Mouse (Mus musculus) 3T3-L1 (cell line): ENCODE results near the gene Cryl1.

Source experiments
- DNase-seq: peaks from one replicate; pipeline ENCODE4 v3.0.0-alpha.2; 2015; ENCODE audit warnings: low read depth, low spot score

Gene Cryl1

DNA sequence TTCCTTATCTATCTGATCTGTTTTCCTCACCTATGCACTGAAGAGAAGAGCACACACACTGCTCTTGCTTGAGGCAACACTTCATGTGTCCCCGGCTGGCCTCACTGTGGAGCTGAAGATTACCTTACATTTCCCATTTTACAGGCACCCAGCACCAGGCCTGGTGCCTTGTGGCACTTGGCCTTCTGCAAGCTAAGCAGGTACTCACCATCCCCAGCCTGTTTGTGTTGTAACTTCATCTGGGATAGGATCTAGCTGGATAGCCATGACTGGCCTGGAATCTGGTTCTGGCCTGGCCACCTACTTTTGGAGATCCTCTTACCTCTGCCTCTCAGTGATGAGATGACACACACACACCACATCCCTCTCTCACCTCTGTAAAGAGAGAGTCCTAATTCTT, 79.5 kb downstream of the Cryl1 start:
- DNase-seq: no peak

DNA sequence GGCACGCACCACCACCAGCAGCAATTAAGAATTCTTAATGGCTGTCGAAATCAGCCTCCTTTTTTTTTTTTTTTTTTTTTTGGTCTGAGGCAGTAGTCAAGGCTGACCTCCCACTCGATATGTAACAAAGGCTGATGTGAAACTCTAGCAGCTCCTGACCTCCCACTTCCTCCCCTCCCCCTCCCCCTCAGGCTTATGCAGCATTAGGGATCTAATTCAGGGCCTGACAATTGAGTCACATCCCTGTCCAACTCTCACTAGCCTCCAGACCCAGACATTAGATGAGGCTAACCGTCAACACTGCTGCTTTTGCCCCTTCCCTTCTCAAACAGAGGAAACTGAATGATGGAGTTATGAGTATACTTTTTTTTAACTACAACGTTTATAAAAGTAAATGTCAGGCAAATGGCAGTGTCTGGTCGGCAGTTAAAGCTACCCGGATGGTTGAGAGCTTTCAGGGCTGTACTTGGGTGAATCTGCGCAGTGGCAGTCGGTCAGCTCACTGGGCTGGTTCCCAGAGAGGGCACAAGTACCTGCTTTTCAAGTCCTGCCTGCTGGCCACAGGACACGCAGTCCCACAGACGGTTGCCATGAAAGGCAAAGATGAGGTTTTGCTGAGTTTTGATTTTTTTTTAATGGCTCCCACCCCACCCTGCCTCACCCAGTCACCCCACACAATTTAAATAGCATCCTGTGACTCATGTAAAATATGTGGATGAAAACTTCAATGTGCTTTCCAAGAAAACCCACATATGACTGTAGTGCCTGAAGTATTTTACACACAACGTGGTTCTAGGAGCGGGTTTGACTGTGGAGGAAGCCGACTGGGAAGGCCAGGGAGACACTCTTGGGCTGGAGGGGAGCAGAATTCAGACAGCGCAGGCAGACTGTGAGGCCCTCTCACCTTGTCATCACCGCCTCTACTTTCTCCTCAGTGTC, 81.4 kb downstream of the Cryl1 start:
- DNase-seq: peak; percentile 87

DNA sequence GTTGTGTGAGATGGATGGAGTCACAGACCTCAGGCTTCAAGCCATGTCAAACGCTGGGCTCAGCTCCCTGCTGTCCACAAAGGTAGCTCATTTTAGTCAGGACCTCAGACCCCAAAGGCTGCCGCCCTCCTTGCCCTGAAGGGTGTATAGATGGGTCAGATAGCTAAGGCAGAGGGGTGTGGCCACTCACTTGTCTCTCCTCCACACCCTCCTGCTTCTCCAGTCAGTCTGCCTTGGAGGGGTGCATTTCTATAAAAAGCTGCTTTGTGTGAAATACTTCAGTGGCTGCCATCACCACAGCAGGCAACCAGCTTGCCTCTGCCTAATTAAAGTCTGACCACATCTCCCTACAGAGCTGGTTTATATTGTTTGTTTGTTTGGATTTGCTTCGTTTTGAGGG, 82.4 kb downstream of the Cryl1 start:
- DNase-seq: peak; percentile 22

DNA sequence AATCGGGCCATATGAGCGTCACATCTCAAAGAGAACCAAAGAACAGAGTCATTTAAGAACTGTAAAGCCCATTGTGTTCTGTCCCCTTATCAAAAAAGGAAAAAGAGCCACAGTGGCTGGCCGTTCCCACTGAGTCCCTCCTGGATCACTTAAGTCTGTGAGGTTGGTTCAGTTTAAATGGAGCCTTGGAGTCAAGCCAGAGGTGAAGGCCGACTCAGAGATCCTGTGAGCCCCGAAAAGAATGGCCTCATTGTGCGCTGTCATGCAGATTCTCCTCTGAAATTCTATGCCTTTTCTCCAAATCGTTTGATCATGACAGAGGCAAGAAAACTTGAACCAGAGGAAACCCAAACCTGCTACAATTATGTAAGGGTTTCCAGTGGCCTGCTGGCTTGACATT, 82.8 kb downstream of the Cryl1 start:
- peak; percentile 71 for DNase-seq

DNA sequence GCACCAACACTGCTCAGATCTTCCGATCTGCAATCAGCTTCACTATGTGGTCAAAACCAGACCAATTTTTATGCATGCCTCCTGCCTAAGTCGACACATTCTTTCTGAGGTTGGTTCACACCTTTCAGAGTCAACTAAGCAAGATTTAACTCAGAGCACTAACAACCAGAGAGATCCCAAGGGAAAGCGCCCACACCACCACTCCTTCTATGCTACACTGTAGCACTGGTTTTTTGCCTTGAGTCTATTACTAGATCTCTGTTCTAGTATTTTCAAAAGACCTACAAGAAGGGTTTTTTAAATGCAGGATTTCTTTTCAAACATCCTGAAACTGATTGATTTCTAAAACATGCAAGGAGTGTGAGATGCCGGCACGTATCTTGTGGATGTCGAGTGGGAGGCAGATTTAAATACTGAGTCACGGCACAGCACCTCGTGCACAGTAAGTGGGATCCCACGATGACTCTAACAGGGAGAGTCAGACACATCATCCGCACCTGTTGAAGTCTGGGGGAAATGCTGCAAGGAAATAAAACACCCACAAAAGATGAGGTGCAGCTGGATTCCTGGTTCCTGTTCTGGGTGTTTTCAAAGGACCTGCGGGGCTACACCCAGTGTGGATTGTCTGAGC, 96.6 kb downstream of the Cryl1 start:
- no peak for DNase-seq

DNA sequence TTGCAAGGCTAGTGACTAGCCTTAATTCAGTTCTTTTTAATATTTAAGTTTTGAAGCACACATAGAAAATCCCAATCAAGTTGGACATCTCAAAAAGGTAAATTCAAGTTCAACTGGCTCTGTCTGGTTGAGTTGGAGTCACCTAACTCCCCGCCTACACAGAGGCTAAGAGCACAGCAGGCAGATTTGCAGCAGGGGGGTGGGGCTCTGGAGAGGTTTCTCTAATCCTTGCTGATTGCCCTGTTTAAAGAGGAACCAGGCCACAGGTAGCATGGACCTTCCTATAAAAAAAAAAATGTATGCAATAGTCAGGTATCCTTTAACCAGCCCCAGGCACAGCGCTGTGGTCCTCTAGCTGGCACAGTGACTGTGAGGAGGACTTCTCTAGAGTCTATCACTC, 97.8 kb downstream of the Cryl1 start:
- DNase-seq: peak; percentile 21

DNA sequence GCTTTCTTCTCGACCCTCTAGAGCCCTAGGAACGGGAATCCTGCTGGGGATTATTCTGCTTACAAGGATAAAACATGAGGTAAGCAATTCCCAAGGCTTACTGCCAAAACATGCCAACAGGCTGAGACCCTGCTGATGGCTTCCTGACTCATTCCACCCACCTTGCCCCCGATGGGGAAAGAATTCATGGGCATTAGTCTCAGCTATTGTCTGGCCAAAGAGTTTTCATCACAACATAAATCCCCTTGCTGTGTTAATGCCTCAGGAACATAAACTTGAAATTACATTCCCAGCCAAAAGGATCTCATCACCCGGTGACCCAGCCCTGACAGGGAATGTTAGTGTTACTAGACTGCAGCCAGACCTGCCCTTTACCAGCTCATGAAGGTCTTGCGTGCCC, 100.7 kb downstream of the Cryl1 start:
- DNase-seq: peak; percentile 85

DNA sequence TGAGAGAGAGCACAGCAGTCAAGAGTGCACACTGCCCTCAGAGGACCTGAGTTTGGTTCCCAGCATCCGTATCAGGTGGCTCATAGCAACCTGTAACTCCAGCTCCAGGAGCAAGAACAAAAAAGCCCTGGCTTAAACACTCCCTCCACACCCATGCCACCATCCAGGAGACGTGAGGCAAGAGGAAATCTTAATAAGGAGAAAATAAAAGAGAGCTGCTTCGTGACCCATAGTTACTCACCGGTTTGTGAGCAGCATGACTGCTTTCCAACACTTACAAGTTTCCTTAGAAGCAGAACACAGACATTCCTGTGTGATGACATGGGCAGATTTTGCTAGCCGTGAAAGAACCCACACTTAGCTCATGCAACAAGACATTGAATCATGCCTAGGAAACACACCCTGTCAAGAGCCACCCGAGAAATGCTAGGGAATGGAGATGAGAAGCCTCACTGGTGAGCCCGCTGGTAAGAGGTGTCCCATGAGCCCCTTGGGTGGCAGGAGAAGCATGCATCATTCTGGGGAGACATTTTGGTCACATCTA, 106.9 kb downstream of the Cryl1 start:
- DNase-seq: peak; percentile 91

DNA sequence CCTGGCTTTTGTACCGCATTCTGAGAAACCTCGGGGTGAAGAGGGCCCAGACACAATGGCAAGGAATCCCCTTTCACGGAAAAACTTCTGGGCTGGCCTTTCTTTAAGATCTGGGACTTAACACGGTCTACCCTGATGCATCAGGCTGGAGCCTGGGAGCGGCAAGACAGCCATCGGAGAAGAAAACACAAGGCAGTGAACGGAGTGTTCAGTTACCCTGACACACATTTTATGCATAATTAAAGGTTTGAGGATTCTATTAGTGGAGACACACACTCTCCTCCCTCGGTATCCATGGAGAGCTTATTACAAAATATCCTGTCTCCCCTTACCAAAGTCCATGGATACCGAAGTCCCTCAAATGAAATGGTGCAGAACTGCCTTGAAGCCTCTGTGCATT, 109.2 kb downstream of the Cryl1 start:
- no peak for DNase-seq

DNA sequence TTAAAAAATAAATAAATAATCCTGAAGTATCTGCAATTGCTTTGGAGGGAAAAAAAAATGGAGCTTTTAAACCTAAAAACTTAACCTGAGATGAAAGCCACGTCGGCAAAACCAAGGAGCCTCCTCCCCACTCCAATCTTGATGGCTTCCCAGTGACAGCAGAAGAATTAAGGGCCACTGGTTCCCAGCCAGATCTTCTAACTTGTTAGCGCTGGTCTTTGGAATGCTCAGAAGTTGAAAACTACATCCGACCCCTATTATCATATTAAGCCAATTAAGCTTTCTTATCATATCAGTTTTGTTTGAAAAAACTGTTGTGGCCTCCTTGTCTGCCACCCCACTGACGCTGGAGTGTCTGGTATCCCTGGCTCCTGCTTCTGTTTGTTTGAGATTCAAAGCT, 114.5 kb downstream of the Cryl1 start:
- DNase-seq: no peak

DNA sequence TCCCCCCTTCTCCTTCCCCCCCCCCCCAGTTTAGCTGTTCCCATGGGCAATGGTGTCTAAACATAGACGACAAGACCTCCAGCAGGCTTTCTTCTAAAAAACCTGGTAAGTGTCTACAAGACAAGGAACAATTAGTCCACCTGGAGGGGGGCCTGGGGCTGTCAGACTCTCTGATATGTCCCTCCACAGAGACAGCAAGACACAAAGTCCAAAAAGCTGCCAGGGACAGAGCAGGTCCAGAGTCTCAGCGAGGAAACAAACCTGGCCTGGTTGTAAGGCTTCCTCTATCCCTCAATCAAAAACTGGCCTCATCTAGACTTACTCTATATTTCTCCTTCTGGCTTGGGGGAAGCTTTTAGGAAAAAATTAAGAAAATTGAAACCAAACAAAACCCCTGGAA, 115.7 kb downstream of the Cryl1 start:
- no peak for DNase-seq

DNA sequence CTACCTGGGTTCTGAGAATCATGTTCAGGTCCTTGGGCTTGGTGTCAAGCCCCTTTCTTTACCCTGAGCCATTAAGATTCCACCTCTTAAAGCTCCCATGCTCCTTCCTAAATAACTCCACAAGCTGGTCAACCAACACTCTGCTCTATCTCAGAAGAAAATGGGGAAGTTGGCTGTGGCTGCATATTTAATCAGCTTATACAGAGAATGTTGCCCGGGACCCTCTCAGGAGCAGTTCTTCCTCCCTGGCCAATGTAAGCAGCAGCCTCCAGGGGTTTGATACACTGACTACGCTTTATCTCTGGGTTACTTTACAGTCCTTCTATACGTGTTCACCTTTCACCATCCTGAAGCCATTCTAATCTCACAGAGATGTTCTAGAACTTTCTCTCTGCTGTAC, 117.5 kb downstream of the Cryl1 start:
- DNase-seq: no peak

DNA sequence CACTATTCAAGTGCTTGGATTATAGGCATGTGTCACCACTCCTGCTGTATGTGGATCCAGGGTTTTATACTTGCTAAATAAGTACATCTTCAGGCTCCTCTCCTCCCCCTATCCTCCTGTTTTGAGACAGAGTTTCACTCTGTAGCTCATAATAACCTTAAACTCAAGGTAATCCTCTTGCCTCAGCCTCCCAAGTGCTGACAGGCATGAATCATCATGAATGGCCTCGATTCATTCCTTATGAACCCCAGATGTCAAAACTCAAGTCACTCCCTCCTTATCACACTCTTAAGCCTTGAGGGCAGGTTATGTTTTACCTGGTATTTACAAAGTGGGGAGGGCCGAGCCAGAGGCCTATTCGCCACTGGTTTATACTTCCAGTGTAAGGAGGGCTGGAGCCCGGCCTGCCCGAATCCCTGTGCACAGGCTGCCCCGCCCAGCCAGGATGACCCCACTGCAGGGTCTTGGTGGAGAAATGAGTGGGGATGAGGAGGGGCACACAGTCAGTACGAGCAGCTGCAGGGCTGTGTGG, 121.8 kb downstream of the Cryl1 start:
- DNase-seq: peak; percentile 50

DNA sequence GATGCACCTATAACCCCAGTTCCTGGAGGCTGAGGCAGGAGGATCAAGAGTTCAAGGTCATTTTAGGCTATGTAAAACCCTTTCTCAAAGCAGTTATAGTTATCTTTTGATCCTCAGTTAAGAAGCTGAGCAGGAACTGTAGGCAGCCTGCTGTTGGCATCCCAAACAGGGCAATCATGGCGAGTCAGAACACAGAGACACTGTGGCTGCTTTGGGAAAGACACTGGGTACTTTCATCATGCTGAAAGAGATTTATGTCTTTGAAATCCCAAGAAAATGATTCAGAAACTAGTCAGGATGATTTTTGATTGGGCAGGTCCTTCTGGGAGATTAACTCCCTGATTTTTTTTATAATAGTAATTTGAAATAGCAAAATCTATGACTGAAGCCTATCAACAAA, 126.0 kb downstream of the Cryl1 start:
- peak; percentile 58 for DNase-seq

DNA sequence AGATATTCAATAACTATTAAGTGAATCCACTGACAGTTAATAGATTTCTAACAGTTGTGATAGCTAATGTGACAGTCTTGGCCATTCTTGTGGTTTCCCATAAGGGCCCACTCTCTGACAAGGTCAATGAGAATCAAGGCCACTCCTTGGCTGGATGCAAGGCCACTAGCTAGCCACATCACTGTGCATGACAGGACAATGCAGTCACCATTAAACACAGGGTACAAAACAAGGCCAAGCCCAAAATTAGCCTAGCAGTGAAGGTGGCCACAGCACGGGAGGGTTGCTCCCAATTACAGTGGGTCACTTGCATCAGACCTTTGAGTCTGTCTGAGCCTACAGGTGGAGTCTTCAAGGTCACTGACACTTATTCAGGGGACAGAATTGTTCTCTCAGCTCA, 126.5 kb downstream of the Cryl1 start:
- DNase-seq: no peak

DNA sequence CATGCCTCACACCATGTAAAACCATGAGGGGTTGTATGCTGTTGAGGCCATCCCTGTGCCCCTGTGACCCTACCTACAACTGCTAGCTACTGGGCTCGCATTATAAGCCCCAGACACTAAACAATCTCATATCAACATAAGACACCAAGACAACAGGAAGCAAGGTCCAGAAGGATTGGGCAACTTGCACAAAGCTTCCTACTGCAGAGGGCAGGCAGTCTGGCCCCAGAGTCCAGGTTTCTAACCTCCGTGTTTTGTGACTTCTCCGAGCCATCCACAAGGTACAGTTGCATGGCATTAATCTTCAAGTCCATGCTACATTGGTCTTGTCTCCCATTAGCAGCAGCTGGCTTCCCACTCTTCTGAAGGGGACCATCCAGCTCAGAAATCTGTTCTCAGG, 129.4 kb downstream of the Cryl1 start:
- DNase-seq: no peak

DNA sequence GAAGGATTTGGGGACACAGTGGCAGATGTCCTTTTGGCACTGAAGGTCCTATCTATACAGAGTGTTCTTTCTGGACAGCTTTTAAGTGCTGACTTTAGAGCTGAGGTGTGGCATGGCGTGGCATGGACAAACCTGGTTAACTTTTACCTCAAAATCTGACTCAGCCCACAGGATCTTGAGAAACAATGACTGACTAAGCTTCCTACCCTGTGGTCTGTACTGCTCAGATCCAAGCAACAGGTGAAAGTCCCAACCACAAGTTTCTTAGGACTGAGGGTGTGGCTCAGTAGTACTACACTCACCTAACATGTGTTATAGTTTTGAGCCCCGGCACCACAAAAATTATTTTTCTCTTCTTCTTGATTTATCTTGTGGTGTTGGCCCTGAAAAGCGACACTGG, 130.0 kb downstream of the Cryl1 start:
- DNase-seq: peak; percentile 10

DNA sequence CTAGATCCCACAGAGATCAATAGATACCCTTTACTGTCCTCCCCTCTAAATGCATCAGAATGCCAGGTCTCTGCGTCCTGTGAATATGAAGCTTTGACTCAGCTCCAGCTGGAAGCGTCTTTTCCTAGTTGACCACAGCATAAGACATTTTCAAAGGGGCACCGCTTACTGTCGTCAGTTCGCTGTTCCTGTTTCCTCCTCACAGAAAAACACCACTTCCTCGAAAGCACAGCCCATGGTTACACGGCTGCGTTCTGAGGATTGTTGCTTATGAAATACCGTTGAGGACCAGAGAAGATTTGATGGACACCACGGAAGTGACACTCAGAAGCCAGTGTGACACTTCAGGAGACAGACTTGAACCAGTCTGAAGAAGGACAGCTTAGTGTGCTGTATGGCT, 134.4 kb downstream of the Cryl1 start:
- no peak for DNase-seq

DNA sequence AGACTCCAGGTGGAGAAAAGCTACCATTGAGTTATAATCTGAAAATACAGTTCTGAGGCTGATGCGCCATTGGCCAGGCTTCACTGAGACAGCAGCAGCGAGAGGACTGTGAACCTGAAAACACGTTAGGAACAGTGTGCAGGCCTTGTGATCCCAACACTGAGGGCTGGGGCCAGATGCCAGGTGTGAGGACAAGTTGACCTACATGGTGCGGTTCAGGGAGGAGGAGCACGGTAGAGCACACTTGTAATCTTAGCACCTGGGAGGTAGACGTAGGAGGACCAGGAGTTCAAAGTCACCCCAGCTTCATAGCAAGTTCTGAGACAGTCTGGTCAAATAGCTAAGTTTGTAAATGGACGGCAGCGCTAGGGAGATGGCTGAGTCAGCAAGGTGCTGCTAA, 139.0 kb downstream of the Cryl1 start:
- DNase-seq: no peak

DNA sequence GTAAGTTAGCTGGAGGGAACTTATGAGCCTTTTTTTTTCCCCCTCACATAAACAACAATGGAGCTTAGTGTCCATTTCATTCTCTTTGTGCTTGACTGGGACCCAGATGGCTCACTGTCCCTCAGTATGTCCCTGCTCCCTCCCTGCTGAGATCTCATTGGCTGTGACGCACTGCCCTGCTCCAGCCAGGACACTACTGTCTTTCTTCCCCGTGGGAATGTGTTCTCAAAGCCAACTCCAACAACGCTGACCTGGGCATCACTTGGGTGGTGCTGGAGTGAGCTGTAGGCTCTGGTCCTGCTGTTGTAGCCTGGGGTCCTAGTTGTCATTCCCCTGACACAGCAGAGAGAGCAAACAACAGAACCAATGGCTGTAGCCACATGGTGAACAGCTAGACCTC, 149.7 kb downstream of the Cryl1 start:
- DNase-seq: no peak

DNA sequence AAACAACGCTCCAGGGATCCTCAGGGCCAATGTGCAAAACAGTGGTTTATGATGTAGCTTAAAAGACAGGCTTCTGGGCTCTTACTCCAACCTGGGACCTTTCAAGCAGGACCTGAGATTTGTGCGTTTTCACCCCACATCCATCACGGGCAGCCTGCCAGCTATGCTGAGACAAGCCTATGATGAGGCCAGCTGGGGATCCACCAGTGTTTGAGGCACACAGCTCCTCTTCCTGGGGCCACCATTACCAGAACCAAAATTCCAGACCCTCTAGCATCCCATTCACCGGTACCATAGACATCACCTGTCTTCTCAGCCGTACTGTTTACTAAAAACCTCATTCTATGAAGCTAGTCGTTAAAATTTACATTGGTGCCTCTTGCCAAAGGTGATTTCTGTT, 151.8 kb downstream of the Cryl1 start:
- no peak for DNase-seq

DNA sequence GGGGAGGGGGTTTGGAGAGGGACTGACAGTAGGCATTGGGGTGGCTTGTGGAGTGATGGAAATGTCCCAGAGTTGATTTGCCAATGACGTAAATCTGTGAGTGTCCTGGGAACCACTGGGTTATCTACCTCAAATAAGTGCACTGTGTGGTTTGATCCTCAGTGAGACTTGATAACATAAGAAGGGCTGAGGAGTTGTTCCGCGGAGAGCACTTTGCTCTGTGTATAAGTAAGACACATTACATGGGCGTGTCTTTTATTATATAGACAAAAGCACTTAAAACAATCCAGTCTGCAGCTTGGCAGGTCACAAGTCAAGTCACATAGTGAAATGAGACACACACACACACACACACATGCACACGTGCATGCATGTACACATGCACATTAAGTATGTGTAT, 155.4 kb downstream of the Cryl1 start:
- no peak for DNase-seq

DNA sequence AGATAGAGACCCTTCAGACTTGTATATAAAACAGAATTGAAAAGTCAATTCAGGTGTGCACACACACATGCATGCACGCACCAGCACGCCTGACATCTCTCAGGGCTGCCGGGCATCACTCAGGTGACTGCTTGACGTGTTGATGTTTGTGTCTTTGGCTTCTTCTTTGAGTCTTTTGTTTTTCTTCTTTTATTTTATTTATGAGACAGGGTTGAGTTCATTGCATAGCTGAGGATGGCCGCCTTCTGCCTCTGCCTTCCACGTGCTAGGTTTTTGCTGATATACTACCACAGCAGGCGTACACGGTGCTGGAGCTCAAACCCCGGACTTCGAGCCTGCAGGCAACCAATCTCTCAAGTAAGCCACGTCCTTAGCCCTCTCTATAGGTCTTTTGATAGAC, 163.1 kb downstream of the Cryl1 start:
- no peak for DNase-seq
